Mouse (Mus musculus): ENCODE results near the gene Perp.

Perp gene

DNA sequence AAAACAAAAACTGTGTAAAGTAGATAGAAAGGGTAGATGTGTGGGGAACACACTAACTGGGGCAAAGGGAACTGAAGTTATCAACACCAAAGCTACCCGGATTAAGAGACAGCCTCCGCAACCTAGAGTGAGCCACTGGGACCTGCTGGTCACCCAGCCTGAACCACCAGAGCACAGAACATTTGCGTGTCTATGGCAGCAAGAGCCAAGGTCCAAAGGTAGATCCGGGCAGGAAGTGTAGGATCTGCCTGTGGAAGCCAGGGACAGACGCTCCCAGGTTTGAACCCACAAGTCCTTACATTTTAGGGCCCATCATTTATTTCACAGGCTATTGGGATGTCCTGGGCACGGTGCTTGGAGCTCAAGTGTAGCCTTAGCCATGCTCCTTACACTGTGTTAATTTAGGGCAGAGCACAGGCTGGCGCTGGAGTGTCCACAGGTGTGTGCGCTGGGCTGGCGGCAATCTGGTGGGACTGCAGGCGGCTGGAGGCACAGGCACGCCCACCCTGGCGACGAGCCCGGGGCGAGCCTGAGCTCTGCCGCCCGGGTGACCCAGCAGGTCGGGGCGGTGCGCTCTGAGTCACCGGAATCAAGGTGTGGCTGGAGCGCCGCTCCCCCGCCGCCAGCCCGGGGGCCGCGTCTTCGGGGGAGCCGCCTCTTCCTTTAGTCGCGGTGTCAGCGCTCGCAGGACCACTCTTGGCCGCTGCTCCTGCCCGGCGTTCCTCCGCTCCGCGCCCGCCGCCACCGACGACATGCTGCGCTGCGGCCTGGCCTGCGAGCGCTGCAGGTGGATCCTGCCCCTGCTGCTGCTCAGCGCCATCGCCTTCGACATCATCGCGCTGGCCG is at the start of gene Perp:
Perp (plus strand) TSS at position 580 of the 846 bp plus-strand sequence.
- peak; percentile 60 for DNase-seq

DNA sequence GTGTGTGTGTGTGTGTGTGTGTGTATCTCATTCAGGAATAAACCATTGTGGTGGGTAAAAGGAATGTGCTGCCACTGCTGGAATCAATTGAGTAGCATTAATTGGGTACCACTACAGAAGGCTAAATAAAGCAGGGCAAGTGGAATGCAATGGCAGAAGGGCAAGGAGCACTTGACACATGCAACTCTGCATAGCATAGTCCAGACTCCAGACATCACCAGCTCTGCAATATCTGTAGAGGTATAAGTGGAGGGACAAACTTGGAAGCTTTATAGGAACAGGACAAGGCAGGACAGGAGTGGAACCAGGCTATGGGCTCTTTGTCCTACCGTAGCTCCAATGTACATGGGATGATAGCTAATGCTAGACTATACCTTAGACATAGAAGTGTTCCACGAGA is 33.1 kb upstream of the Perp start:
- no peak for DNase-seq

DNA sequence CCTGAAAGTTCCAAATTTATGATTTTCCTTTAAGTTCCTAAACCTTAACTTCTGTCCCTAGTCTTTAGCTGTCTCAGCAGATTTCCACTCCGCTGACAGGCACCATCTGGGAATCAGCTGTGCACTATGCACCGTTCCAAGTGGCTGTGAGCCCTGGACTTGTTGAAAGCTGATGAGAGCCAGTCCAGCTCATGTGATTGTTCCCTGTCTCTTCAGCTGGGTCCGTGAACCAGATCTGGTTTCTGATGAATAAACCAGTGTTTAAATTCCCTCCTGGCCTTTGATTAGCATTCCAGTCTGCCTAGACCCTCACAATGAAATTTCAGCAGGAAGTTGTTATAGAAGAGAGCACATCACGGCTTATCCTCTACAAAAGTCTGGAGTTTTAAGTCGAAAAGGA is 28.3 kb upstream of the Perp start:
- DNase-seq: peak; percentile 25

DNA sequence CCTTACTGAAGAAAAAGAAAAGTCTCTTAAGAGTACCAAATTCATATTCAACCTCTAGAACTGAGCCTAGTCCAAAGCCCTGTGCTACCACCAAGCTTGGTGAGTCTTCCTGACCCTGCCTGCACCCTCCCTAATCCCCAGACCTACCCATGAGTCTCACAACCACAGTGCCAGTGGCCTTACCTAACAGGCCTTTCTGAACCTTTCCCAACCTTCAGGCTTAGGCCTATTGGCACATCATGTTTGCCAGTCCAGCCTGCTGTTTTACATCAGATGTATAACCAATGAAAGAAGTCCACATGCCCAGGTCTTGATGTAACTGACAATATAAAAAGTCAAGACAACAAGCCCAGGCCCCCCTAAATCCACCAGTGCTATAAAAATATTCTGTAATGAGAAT is 19.7 kb upstream of the Perp start:
- DNase-seq: no peak

DNA sequence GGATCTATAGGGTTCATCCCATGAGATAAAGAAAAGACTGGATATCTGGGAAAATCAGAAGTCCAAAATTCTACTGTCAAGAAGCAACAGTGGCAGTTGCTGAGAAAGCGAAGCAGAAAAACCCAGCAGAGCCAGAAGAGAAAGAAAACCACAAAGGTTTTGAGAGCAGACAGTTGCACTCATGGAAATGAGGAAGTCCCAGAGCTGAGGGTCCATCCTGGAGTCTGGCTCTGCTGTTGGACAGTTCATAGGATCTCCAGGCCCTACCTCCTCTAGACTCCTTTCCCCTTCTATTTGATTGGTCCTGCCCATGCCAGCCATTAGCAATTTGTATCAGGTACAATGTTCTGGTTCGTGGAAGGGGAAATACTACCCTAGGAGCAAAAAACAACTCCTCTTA is 18.7 kb upstream of the Perp start:
- no peak for DNase-seq

DNA sequence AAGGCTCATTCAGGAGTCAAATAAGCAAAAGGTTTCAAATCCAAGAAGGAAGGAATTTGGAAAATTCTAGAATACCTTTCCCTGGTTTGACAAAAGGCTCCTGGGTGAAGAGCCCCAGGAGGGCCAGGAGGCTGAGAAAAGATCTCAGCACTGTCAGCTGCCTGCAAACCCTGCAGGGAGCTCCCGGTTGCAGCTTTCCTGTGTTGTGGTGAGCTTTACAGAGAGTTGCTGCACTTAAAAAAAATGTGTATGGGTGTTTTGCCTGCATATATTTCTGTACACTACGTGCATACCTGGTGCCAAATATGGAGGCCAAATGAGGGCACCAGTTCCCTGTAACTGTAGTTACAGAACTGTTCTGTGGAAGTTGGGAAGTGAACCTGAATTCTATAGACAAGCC is 16.9 kb upstream of the Perp start:
- peak; percentile 14 for DNase-seq

DNA sequence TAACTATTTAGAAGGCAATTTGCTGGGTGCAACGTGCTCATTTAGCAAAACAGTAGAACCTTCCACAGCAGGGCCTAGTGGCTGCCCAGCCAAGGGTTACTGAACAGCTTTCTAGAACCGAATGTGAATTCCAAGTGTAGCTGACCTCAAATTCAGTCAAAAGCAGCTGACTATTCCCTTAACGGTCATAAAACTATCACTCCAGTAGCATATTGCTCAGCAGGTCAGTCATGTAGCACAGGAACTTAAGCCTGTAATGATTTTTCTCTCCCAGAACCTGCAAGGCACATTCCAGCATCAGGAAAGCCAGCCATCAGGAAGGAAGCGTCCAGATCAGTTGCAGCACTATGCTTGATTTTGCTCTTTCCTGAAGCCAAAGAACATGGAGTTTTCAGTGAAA is 14.5 kb upstream of the Perp start:
- no peak for DNase-seq

DNA sequence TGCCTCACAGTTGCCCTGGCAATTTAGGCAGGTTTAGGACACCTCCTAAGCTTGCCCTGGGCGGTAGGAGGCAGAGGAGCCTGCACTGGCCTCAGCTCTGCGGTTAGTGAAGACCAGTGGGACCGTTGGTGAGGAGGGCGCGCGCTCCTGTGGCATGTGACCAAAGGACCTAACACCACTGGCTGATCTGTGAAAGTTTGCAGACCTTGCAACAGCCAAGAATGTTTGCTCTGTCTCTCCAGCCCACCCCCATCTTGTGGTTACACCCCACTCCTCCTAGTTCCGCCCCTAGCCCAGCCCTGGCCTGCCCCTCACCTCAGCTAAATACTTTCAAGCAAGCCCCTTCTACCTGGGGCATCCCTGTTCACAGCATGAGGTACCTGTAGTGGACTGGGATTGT is 13.0 kb upstream of the Perp start:
- DNase-seq: no peak

DNA sequence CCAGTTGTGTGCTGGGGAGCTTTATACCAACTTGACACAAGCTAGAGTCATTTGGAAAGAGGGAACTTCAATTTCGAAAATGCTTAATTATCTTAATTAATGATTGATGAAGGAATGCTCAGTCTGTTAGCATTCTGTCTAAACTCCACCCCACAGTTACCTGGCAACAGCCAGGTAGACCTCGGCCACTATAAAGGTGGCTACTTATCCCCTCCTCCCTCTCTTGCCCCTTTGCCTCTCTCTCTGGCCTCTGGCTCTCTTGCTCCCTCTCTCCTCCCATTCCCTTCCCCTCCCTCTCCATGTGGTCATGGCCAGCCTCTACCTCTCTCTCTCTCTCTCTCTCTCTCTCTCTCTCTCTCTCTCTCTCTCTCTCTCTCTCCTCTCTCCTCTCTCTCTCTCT is 10.4 kb upstream of the Perp start:
- DNase-seq: no peak

DNA sequence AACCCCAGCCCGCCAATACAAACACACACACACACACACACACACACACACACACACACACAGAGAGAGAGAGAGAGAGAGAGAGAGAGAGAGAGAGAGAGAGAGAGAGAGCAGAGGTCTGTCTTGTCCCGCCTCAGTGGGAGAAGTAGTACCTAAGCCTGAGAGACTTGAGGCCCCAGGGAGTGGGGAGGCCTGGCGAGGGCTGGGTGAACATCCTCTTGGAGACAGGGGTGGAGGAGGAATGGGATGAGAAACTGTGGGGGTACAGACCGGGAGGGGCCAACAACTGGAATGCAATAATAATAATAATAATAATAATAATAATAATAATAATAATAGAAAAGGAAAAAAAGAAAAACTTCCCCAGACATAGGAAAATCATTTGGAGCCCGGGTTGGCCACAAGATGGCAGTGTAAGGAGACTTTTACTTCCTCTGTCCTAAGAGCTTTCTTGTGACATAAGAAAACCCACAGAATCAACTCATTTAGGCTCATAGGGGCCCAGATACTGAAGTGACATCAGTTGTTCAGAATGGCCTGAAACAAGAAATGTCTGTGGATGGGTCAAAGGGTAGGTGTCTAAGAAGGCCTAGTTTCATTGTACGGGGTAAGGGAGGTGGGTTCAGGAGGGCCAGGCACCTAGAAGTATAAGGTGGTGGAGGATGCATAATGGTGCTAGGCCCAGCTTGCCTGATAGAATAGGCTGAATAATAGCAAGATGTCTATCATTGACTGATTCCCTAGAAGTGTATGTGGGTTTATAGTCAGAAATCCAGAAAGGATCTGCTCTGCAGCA is 8.9 kb upstream of the Perp start:
- no peak for DNase-seq

DNA sequence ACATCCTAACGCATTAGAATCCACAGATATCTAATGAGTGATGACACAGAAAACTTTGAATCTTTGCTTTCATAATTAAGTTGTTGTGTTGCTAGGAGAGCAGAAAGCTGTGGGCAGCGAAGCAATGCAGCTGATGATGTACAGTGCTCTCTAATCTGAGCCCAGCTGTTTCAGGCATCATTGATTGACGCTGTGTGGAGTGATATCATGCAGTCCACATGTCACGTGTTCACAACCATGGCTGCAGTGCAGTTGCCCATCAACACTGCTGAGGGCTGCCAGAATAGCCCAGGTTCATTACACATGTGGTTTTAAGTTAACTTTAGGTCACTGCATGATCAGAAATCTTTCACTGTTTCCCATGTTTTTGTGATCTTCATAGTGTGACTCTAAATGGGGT is 5.3 kb upstream of the Perp start:
- DNase-seq: no peak

DNA sequence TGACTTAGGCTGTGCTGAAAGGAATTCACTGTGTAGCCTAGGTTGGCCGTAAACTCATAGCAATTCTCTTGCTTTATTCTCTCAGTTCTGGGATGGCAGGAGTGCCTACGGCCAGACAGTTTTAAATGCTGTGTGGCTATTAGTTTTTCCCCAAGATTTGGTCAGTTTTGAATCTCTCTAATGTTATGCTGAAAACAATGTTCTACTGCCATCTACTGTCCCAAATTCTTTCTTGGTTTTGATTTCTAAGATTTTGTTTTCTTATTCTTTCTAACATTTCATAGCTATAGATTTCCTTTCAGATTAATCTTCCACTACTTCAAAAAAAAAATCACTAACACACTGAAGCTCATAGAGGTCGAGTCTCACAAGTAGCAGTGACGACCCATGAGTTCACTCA is 4.1 kb upstream of the Perp start:
- DNase-seq: no peak

DNA sequence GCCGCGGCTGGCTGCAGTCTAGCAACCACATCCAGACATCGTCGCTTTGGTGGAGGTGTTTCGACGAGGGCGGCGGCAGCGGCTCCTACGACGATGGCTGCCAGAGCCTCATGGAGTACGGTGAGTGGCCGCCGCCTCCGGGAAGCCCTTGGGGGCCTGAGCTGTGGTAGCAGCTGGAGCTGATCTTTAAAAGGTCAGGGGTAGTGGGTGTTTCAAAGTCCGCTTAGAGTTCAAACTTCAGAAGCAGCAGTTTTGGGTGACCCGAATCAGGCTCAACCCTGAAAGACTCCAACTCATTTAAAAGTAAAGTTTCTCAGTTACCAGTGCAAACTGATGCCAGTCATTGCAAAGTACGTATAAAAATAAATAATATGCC is 455 bp downstream of the Perp start:
- no peak for DNase-seq

DNA sequence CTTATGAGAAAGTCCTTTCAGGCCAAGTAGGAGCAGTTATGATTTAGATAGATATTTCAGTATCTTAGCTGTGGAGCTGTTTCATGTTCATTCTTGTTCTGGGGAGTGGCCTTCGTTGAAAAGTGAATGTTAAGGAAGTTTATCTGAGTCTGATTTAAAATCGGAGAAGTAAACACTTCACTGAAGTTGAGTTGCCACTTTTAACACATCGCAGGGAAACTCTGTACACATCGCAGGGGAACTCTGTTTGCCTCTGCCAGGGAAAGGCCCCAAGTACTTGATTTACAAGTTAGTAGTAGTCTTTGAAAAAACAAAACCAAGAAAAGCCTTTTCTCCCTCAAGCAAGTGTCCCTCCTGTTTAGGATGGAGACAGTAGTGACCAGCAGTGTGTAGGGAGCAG is 891 bp downstream of the Perp start:
- no peak for DNase-seq

DNA sequence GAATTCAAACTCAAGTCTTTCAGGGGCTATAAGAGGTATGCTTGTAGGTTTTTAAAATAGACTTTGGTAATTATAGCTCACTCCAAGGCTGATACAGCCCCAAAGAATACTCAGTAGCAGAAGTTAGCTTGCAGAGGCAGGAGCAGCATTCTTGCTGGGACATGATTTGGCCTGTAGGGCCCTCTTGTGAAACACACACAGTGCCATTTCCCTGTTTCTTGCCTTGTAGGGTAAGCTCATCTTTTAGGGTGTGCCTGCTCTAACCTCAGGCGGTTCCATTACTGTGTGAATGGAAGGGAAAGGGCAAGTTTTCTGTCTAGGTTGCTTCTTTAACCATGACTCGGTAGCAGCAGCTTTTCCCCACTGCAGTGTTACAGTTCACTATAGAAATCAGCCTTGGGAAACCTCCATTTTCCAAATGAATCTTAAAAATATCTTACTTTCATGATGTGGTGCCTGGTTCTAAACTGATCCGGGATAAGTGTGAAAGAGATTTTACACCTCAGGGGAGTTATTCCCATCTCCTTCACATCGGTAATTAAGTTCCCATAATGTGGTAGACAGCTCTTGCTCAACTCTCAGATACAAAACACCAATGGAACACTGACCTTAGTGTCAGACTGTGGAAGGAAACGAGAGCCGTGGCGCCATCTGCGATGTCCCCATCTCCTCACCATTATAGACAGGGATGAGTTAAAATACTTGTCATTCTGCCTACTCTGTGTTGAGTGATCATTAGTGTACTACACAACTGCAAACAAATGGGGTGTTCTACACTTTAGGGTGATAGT is 1.8 kb downstream of the Perp start:
- DNase-seq: no peak

DNA sequence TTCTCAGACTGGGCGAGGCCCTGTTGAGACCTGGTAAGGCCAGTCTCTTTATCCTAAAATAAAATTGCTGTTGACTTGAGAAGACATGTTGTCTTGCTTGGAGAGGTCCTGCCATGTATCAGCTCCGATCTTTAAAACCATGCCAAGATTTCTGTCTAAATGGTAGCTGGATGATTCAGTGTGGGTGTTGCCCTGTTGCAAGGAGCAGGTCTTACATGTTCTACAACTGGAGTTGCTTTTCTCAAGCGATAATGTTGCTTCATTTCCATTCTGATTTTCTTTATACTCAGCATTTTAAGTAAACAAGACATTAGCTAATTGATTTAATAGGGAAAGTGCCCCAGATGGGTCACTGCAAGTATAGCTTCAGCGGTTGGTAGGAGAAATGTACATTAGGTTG is 5.4 kb downstream of the Perp start:
- DNase-seq: no peak

DNA sequence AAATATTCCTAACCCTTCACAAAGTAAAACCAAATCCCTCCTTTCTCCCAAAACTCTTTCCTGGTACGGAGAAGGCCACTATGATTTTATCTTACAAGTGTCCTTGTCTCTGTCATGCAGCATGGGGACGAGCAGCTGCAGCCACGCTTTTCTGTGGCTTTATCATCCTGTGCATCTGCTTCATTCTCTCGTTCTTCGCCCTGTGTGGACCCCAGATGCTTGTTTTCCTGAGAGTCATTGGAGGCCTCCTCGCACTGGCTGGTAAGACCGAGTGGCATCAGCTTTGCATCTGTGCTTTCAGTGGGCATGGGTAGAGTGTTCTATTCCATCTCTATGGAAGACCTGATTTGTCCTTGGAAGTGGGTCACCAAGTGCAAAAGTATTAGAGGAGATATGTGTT is 8.6 kb downstream of the Perp start:
- no peak for DNase-seq

DNA sequence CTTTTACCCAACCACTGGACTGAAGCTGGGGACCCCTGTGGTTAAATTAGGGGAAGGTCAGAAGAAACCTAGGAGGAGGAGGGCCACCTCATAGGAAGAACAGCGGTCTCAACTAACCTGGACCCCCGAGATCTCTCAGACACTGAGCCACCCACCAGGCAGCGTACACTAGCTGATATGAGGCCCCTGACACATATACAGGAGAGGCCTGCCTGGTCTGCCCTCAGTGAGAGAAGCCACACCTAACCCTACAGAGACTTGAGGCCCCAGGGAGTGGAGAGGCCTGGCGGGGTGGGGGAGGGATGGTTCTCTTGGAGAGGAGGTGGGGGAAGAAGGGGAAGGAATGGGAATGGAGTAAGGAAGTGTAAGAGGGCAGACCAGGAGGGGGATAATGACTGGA is 12.4 kb downstream of the Perp start:
- DNase-seq: no peak

DNA sequence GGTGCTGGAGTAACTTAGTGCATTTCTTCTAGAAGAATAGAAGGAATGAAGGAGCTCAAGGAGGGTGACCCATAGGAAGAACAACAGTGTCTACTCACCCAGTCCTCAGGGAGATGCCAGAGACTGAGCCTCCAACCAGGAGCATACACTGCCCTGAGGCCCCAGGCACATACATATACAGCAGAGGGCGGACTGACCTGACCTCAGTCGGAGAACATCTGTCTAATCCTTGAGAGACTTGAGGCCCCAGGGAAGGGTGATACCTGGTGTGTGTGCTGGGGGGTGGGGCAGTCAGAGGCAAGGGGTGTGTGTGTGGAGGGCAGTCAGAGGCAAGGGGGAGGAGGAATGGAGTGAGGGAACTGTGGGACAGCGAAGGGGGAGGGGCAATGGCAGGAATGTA is 14.8 kb downstream of the Perp start:
- no peak for DNase-seq

DNA sequence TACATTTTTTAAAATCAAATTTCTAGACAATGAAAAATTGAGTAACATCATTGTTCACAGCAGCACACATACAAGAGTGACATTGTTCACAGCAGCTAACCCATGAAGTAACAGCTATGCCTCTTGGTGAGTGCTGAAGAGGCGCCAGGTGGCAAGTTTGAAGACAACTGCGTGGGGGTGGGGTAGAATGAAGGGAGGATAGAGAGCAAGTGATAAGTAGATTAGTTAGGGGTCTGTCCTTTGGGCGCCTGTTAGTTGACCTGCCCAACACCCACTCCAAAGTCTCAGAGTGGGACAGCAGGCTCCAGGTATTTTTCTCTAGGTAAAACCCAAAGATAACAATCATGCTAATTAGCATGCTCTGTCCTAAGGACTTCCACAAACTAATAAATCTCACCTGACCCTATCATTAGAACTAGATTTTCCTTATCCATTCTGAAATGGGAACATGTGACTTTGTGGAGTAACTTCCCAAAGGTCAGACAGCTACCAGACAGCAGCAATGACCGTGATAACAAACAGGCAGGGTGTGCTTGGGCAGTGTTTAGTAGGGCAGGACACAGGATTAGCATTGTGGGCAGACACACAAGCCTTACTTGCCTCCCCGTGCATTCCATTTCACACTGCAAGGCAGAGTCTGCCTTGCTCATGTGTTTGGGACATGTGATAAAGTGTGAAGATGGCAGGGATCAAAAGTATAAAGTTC is 15.5 kb downstream of the Perp start:
- no peak for DNase-seq

DNA sequence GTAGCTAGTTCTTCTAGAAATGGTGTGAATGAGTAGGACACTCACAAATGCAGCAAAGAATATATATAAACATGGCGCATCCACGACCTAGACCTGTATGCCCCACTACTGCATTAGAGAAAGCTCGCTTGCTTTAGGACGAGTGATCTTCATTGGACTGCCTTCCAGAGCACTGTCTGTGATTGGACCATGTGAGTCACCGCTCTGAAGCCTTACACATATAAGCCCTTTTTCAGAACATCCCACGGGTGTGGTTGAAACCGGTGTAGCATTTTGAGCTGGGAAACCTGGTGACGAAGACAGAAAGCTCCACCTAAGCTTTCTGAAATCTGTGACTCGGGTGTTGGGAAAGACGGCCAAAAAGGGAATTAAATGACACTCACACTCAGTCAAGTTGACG is 16.0 kb downstream of the Perp start:
- no peak for DNase-seq

DNA sequence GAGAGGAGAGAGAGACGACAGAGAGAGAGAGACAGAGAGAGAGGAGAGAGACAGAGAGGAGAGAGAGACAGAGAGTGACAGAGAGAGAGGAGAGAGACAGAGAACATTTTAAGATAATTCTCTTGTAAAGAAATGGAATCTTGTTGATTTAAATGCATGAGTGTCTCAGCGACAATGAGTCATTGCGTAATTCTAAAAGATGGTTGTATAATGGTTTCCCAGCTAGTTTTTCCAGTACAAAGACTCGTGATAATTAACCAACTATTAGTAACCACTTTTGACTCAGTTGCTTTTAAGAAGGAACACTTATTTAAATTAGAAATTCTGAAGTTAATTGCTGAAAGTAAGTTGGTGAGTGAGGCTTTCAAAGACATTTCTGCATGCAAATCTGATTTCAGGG is 16.6 kb downstream of the Perp start:
- DNase-seq: no peak

DNA sequence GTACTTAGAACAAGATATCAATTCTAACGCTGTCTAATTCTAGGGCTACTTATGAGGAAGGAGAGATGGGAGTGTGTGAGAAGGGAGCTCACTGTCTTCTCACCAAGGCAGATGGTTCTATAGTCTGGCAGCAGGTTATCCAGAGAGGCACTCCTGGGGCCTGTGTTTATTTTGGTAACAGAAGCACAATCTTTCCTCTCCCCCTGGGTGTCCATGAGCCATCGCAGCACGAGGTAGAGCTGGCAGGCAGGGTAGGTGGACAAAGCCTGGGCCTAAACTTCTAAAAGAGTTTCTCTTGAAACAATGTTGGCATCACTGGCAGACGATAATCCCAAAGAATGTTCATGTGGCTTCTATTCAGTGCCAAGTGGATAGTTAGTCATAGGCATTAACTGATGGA is 18.5 kb downstream of the Perp start:
- DNase-seq: peak; percentile 16

Data from cerebellum, adult 11-12 months (tissue).